Mouse (Mus musculus) embryo, embryonic 11.5 days (tissue): Measurements from ENCODE around the gene Fgg.

Source experiments
- DNase-seq: peaks from one replicate; pipeline ENCODE4 v3.0.0-alpha.2; 2012; ENCODE audit warnings: low read depth, low spot score

The Fgg gene

DNA sequence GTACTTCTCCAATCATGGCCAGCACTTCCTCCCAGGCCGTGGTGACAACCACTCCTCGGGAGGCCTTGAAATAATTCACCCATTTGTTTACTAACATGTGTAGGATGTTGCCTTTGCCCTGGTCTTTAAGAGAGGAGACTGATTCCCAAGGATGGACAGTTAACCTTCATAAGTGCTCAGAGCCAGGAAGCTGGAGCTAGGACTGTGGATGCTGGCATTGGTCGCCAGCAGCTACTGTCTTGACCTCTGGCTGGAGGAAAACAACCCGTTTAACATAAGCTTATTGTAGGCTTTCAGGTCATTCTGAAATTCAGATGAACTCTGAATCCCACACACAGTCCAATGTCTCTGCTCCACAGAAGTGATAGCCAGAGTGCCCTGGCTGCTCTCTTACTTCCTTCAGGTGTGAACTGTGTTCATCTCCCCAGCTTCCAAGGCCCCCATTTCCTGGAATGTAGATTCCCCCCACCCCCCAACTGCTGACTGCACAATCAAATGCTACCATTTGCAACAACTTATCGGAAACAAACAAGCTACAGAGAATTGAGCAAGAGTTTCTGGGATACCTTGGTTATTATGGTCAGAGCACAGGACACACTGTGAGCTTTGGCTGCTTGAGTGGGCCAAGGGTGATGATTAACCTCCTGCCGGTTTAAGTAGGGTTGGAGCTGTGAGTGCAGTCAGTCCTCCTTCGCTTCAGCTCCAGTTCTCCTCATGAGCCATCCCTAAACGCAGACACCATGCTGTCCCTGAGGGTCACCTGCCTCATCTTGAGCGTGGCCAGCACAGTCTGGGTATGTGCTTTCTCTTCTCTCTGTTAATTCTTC, 18.2 kb downstream of the Fgg start, which contains the start of gene Fga:
Fga (plus strand) TSS at position 602 of the 827 bp plus-strand sequence.
- no peak for DNase-seq

DNA sequence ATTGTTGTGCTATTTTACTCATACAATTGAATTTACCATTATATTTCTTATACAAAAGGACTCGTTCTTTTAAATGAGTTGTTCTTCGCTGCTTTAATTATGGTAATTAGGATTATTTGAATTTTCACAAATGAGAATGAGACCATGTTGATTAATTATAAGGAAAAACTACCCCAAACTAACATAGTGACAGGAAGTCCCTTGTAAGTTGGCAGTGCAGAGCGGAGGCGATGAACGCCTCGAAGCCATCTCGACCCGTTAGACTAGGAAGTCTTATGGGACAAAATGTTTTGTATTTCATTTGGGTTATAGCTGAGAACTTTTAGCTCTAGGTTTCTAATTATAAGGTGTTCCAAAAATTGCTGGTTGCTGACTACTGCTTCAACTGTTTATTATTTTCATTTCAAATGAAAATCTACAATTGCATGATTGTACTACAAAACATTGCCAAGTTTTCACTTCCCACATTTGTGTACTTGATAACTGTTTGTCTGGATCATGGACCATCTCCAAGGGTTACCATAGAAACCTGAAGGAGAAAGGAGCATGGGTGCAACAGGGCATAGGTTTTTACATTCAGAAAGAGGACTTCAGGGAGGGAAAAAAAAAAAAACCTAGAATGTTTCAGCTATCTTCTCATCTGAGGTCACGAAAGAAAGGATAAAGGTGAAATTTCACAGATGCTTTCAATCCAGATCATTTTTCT, 20.2 kb downstream of the Fgg start:
- DNase-seq = no peak

DNA sequence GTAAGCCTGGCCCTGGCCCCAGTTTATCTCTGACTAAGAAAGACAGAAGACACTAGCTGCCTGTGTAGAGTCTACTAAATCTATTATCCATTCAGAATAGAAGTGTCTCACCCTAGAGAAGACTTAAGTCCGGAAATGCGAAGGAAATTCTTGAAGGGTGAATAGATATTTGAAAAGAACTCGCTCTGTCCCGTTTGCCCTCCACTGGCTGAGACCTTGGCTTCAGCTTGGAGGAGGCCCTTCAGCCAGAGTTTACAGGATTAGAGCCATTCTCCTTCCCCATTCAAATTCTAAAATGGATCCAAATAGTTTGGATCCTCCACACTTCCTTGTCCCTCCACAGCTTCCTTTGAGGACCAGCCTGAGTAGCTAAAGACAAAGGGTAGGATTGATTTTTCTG, 22.8 kb downstream of the Fgg start:
- DNase-seq = no peak

DNA sequence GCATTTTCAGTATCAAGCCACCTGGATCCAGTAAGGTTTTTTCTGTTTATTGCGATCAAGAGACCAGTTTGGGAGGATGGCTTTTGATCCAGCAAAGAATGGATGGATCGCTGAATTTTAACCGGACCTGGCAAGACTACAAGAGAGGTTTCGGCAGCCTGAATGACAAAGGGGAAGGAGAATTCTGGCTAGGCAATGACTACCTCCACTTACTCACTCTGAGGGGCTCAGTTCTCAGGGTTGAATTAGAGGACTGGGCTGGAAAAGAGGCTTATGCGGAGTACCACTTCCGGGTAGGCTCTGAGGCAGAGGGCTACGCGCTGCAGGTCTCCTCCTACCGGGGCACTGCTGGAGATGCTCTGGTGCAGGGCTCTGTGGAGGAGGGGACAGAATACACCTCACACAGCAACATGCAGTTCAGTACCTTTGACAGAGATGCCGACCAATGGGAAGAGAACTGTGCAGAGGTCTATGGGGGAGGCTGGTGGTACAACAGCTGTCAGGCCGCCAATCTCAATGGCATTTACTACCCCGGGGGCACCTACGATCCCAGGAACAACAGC, 25.3 kb downstream of the Fgg start:
- DNase-seq = no peak

DNA sequence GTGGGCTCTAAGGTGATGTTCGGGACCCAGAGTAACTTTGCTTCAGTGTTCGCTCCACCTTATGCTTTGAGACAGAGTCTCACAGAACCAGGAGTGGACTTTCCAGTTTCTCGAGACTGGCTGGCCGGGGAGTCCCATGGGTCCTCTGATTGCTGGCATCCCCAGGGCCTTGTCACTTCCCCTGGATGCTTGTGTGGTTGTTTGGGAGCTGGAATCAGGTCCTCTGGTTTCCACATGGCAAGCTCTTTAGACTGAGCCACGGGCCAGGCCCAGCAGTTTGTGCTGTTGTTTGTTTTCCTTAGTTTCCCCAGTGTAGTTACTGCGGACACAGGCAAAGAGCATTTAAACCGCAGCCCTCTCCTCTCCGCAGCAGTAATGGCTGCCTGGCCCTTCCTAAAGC, 26.3 kb downstream of the Fgg start:
- DNase-seq = no peak

DNA sequence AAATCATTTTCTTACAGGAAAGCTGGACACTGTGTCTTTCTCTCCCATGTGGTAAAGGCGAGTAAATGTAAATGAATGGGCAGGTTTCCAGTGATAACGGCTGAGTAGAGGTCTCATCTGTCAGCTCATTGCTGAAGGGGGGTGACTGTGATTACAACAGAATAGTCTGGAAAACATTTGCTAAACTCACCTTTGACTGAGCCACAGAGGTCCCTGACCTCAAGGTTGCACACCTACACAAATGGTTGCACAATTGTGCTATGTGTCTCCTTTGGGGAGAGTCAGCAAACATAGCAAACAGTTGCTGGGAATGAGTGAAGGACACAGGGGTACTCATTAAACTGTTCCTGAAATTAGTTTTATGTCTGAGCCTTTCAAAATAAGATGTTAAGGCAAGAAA, 31.3 kb downstream of the Fgg start:
- no peak for DNase-seq

DNA sequence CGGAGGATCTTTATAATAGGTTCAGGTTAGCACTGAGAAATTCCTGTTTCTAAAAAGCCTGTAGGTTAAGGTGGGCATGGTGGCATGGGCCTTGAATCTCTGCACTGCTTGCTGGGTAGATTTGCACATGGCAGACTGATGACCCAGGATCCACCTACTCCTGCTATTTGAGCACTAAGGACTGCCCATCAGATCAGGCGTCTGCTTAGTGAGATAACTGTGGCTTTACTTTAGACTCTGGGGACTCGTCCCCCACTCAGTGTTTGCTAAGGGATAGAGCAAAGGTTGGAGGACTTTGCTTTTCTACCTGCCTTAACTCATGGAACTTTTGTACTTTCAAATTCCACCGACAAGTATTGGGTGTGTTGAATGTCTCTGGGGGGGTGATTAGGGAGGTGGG, 32.1 kb downstream of the Fgg start:
- DNase-seq = no peak

DNA sequence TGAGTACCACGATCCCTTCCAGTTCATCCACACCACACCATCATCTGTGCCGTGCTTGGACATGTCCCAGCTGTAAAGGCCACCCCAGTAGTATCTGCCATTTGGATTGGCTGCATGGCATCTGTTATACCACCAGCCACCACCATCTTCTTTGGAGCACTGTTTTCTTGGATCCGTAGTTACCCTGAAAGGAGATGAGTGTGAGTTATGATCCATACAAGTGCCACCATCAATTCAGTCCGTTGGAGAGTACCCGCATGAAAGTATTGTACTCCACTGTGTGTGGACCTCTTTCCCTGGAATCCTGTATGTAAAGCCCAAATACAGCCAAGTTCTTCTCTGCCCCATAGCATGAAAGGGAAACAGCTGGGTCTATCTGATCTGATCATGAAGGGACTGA, 34.9 kb downstream of the Fgg start:
- DNase-seq = no peak

DNA sequence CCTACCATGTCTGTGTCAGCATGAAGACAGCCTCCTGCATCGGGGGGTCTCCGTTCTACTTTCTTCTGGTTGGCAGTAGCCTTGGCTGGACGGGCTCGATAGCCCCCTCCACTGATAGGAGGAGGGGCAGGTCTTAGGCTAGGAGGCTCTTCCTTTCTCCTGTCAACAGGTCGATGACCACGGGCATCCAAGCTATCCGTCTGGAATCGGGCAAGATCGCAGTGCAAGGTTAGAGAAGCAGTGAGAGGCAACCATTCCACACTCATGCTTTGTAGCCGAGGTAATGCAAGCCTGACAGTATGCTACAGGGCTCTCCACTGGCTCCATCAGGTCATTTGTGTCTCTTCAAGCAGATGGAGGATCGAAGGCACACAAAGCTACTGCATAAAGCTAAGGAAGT, 39.1 kb downstream of the Fgg start:
- no peak for DNase-seq

DNA sequence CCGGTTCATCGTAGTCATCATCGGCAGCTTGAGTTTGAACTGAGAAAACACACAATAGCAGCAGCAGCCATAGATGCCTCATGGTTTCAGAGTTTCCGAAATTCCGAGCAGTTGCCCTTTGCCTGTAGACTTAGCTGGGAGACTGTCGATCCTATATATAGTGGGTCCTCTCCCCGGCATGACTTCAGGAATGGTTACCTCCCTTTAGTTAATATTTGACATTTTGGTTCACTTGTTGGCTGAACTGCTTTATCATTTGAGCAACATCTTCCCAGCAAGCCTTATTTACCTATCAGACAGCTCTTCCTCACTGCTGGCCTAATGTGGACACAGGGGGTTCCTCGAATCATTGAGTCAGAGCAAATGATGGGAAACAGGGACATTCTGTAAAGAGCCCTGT, 42.2 kb downstream of the Fgg start, which contains the start of gene Fgb:
Fgb (minus strand) TSS at position 184 of the 400 bp plus-strand sequence.
- DNase-seq = no peak

DNA sequence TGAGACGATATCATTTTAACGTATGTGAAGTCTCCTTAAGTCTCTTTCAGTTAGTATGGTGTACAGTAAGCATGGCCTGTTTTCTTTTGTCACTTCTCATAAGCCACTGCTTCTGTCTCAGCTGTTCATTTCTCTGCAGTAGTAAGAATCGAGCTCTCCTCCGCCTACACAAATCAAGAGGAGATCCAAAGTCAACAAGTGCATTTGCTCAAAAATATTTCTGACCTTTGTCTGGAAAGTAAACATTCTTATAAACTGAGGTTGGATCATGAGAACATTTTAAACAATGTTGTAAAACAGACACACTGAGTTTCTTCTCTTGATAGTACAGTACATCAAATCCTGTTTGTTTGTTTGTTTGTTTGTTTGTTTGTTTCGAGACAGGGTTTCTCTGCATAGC, 43.1 kb downstream of the Fgg start:
- DNase-seq = no peak

DNA sequence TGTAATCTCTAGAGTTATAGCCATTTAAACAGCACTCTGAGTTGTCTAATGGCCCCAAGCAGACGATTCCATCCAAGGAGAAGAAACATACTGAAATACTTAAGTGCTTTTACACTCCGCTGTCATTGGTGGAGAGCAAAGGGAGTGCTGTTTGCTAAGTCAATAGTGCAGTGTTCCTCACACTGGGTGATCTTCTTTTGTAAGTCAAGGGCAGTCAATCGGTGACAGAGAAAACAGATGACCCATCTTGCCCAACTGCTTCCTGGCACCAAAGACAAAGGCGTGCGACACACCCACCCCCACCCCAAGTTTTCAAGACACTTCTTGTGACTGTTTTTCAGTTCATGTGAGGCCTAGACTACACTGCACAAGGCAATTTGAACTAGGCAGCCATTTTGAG, 44.6 kb downstream of the Fgg start:
- DNase-seq = no peak

DNA sequence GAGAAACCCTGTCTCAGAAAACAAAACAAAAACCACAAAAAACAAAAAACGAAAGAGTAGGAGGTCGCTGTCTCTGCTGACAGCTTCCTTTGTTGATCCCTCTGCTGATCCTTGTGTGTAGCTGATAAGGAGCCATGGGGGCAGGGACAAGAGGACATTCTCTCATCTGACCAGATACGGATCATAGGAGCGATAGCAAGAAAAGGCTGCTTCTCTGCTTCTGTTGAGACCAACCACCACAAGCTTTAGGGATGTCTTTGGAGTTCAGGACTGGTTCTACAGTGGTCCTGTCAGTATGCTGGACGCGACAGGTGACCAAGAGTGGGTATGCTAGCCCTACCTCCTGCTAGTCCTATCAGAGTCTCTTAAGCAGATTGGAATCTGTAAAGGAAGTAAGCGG, 45.6 kb downstream of the Fgg start:
- DNase-seq = no peak

DNA sequence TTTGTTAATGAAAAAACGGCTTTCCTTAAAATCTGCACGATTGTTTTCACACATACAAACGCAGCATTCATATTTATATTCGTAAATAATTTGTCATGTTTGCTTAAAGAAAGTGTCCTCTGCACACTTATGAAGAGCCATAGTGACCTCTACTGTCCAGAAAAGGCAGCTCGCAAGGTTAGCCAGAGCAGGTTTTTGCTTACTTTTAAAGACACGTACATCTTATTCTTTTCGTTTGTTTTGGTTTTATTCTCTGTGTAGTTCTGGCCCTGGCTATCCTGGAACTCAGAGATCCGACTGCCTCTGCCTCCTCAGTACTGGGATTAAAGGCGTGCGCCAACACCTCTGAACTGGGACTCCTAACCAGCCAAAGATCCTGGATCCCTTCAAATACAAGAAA, 46.2 kb downstream of the Fgg start:
- DNase-seq = peak; percentile 17

DNA sequence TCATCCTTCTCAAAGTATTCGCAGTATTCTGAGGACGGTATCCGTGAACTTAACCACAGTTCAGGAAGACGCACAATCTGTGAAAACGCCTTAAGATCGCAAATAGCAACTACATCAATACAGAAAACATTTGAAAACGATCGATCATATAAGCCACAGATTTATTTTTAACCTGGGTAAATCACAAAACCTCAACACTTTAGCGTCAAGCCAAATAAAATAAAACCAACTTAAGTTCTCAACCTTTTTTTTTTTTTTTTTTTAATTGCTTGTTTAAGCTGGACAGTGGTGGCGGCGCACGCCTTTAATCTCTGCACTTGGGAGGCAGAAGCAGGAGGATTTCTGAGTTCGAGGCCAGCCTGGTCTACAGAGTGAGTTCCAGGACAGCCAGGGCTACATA, 47.2 kb downstream of the Fgg start:
- DNase-seq = no peak

DNA sequence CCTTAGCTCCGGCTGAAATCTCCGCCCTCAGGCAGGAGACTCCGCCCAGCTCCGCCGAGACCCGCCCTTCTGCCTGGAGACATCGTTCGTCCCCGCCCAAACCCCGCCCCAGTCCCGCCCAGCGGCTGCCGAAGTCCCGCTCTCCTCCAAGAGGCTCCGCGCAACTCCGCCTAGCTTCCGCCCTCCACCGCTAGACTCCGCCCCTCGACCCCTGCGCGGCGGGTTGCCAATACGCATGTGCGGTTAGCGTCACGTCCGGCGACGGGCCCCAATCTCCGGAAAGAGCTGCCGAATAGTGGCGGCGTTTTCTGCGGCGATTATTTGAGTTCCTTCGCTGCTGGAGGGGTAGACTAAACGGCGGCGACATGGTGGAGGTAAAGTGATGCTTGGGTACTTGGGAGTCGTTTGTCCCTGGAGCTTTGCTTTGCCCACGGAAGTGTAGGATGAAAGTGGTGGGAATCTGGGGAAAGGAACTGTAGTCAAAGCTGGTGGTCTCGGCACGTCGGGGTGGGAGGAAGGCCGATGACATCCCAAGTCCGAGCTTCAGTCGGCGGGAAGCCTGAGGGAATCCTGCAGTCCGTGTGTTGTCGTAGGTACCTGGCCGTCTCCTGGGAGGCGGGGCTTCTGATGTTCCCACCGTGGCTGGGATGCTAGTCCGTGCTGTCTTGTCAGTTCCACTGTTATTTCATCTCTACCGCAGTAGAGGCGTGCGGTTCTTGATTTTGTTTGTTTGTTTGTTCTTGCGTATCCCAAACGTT, 47.9 kb downstream of the Fgg start, which contains the start of gene Plrg1:
Plrg1 (plus strand) TSS at position 242 of the 758 bp plus-strand sequence.
- peak; percentile 97 for DNase-seq

DNA sequence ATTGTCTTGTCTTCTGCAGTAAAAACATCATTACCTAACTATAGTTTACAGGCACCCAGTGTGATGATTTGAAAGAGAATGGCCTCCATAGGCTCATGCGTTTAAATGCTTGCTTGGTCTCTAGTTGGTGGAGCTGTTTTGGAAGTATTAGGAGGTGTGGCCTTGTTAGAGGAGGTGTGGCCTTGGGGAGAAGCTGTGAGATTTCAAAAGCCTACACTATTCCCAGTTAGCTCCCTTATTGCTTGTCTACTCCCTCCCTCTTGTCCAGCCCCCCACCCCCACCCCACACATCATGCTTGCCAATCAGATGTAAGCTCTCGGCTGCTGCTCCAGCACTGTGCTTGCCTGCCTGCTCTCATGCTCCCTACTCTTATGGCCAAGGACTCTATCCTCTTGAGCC, 49.5 kb downstream of the Fgg start:
- DNase-seq = no peak
